Mouse (Mus musculus) MEL (cell line): Measurements from ENCODE around the gene Tcap. TPM values are rescaled to one million over a fixed set of nuclear protein-coding genes. Genes with fewer than 3 reads are reported as not detected.

Source experiments
- DNase-seq: peaks from one replicate; pipeline ENCODE4 v3.0.0; 2011; ENCODE audit warnings: low read depth, low spot score
- H3K27ac ChIP-seq: 2 replicates; pipeline ENCODE4 v1.5.1; 2012; ENCODE audit warnings: low read depth, mild to moderate bottlenecking, control low read depth, low read length, moderate library complexity; ENCODE audit not compliant: control insufficient read depth
- H3K27me3 ChIP-seq, 2 experiments: fragments of 150-350 bp in 1 of 2; sonication (generic) in 1 of 2; 2 replicates each; pipeline ENCODE4 v1.6.1; 2012; ENCODE audit warnings: low read length in 2 of 2, mild to moderate bottlenecking in 2 of 2, improper control_type of control experiment in 1 of 2, moderate library complexity in 1 of 2; ENCODE audit not compliant: insufficient read depth in 2 of 2, control insufficient read depth in 1 of 2
- H3K36me3 ChIP-seq, 2 experiments: 2 replicates each; pipeline ENCODE4 v1.6.1; 2012 to 2014; ENCODE audit warnings: low read length in 2 of 2, improper control_type of control experiment in 1 of 2, inconsistent platforms in 1 of 2, mild to moderate bottlenecking in 1 of 2; ENCODE audit not compliant: insufficient read depth in 2 of 2, control insufficient read depth in 1 of 2
- H3K4me1 ChIP-seq, 2 experiments: fragments of 150-350 bp in 1 of 2; sonication (generic) in 1 of 2; 2 replicates each; pipeline ENCODE4 v1.6.1; 2012; ENCODE audit warnings: low read length in 2 of 2, improper control_type of control experiment in 1 of 2, mild to moderate bottlenecking in 1 of 2; ENCODE audit not compliant: insufficient read depth in 2 of 2, control insufficient read depth in 1 of 2
- H3K4me3 ChIP-seq, 2 experiments: fragments of 150-350 bp in 1 of 2; sonication (generic) in 1 of 2; 2 replicates each; pipeline ENCODE4 v1.5.1; 2012; ENCODE audit warnings: low read depth in 2 of 2, low read length in 2 of 2, mild to moderate bottlenecking in 2 of 2, moderate library complexity in 2 of 2, control low read depth in 1 of 2, improper control_type of control experiment in 1 of 2; ENCODE audit not compliant: control insufficient read depth in 1 of 2, insufficient read depth in 1 of 2
- H3K79me2 ChIP-seq: 2 replicates; pipeline ENCODE4 v1.6.1; 2012; ENCODE audit warnings: mild to moderate bottlenecking, low read length, moderate library complexity; ENCODE audit not compliant: control insufficient read depth, poor library complexity, insufficient read depth
- H3K9ac ChIP-seq: 2 replicates; pipeline ENCODE4 v1.6.1; 2012; ENCODE audit warnings: low read depth, mild to moderate bottlenecking, control low read depth, low read length, moderate library complexity; ENCODE audit not compliant: control insufficient read depth, poor library complexity, severe bottlenecking
- H3K9me3 ChIP-seq: fragments of 150-350 bp; sonication (generic); replicated peaks from 2 replicates; pipeline ENCODE4 v1.6.1; 2012; ENCODE audit warnings: mild to moderate bottlenecking, low read length, improper control_type of control experiment, moderate library complexity; ENCODE audit not compliant: insufficient read depth
- CHD1 ChIP-seq: IDR thresholded peaks from 2 replicates; pipeline ENCODE4 v1.6.1; 2012; ENCODE audit warnings: low read depth, mild to moderate bottlenecking, inconsistent platforms, low read length, improper control_type of control experiment
- CHD2 ChIP-seq: IDR thresholded peaks from 2 replicates; pipeline ENCODE4 v1.6.1; 2011; ENCODE audit warnings: low read length, improper control_type of control experiment
- GATA1 ChIP-seq: IDR thresholded peaks from 2 replicates; pipeline ENCODE4 v1.6.1; 2011; ENCODE audit warnings: low read depth, low read length, improper control_type of control experiment
- HCFC1 ChIP-seq: IDR thresholded peaks from 2 replicates; pipeline ENCODE4 v1.6.1; 2012; ENCODE audit warnings: low read depth, mild to moderate bottlenecking, inconsistent platforms, low read length, improper control_type of control experiment, moderate library complexity
- MXI1 ChIP-seq: IDR thresholded peaks from 2 replicates; pipeline ENCODE4 v1.6.1; 2011; ENCODE audit warnings: mild to moderate bottlenecking, low read depth, low read length, improper control_type of control experiment
- MYC ChIP-seq: IDR thresholded peaks from 2 replicates; pipeline ENCODE4 v1.6.1; 2011; ENCODE audit warnings: low read depth, mild to moderate bottlenecking, low read length, improper control_type of control experiment, moderate library complexity
- NRF1 ChIP-seq: IDR thresholded peaks from 2 replicates; pipeline ENCODE4 v1.6.1; 2014; ENCODE audit warnings: low read depth, mild to moderate bottlenecking, inconsistent platforms, low read length, improper control_type of control experiment, moderate library complexity; ENCODE audit not compliant: poor library complexity, insufficient read depth, severe bottlenecking
- POLR2AphosphoS5 ChIP-seq: IDR thresholded peaks from 2 replicates; pipeline ENCODE4 v1.6.1; 2012; ENCODE audit warnings: low read depth, borderline replicate concordance, mild to moderate bottlenecking, inconsistent platforms, low read length, moderate library complexity, mixed read lengths
- SIN3A ChIP-seq: IDR thresholded peaks from 2 replicates; pipeline ENCODE4 v1.6.1; 2012; ENCODE audit warnings: low read length, improper control_type of control experiment, inconsistent platforms
- TBP ChIP-seq: IDR thresholded peaks from 2 replicates; pipeline ENCODE4 v1.8.0; 2011; ENCODE audit warnings: low read depth, low read length, improper control_type of control experiment
- TCF12 ChIP-seq: IDR thresholded peaks from 2 replicates; pipeline ENCODE4 v1.6.1; 2014; ENCODE audit warnings: low read depth, mild to moderate bottlenecking, inconsistent platforms, low read length, improper control_type of control experiment, moderate library complexity
- polyA plus RNA-seq, 2 experiments: library from polyadenylated mRNA; stranded (reverse) in 1 of 2; unstranded in 1 of 2; fragments of >175 nt in 1 of 2; fragments of >200 nt in 1 of 2; gene quantifications; 2 replicates each; pipeline versions ENCODE4 v1.2.1 to v1.2.4; 2012; ENCODE audit warnings: low replicate concordance in 2 of 2, low read depth in 1 of 2; ENCODE audit not compliant: insufficient read length in 2 of 2, insufficient read depth in 1 of 2, missing spikeins in 1 of 2
- total RNA-seq: library from RNA; depleted of rRNA; stranded (reverse); fragments of 300-350 nt; gene quantifications from 2 replicates; pipeline ENCODE4 v1.2.3, GENCODE M21; 2012

The Tcap gene
- total and polyA plus RNA-seq, 3 experiments = 0.07 TPM; not detected in 2

DNA sequence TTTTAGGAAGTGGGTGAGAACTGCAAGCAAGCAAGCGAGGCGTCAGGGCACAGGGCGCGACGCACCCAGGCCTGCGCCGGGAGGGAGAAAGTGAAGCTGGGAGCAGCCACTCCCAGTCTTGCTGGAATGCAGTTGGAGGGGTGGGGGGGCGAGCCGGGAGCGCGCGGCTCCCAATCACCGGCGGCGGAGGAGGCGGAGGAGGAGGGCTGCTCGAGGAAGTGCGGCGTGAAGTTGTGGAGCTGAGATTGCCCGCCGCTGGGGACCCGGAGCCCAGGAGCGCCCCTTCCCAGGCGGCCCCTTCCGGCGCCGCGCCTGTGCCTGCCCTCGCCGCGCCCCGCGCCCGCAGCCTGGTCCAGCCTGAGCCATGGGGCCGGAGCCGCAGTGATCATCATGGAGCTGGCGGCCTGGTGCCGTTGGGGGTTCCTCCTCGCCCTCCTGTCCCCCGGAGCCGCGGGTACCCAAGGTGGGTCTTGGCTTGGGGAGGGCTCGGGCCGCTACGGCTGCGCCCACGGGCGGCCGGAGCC, 28.7 kb downstream of the Tcap start, which contains the start of gene Erbb2:
Erbb2 (plus strand) TSS at position 198 of the 524 bp plus-strand sequence.
- Histone ChIP-seq H3K9ac (no peak within 1 kb of the TSS), H3K27ac (no peak within 1 kb of the TSS), H3K79me2 (no peaks in the 10 kb centered on the region), H3K36me3 (no peaks in the 10 kb centered on the region), H3K9me3 (no peaks in the 10 kb centered on the region), H3K4me3 (no peak within 1 kb of the TSS), H3K4me1 (peaks cover 0 to 4% of the 10 kb centered on the region in 2 experiments; a peak in 2 of 4 replicates), H3K27me3 (peaks cover 8 to 12% of the 10 kb centered on the region in 2 experiments)
- no peak for DNase-seq
- TF ChIP-seq MYC = no peak
- TF ChIP-seq CHD2 = no peak
- no peak for TF ChIP-seq POLR2AphosphoS5
- no peak for TF ChIP-seq GATA1
- no peak for TF ChIP-seq HCFC1
- TF ChIP-seq MXI1 = no peak
- no peak for TF ChIP-seq SIN3A
- no peak for TF ChIP-seq TCF12

GRCm38 (mm10) chr11:98412797-98413301, 29.2 kb downstream of the Tcap start:
- no peak for DNase-seq
- H3K9me3 ChIP-seq = no peaks in the 10 kb centered on the region
- peaks cover 0 to 7% of the 10 kb centered on the region in 2 experiments; a peak in 2 of 4 replicates for H3K4me1 ChIP-seq
- no peak overlapping the region for H3K9ac ChIP-seq
- no peaks in the 10 kb centered on the region for H3K79me2 ChIP-seq
- H3K36me3 ChIP-seq = no peaks in the 10 kb centered on the region
- no peak overlapping the region for H3K27ac ChIP-seq
- H3K4me3 ChIP-seq = no peak overlapping the region
- no peak for TF ChIP-seq CHD1
- no peak for TF ChIP-seq NRF1
- peaks cover 8% of the 10 kb centered on the region in 2 experiments for H3K27me3 ChIP-seq

DNA sequence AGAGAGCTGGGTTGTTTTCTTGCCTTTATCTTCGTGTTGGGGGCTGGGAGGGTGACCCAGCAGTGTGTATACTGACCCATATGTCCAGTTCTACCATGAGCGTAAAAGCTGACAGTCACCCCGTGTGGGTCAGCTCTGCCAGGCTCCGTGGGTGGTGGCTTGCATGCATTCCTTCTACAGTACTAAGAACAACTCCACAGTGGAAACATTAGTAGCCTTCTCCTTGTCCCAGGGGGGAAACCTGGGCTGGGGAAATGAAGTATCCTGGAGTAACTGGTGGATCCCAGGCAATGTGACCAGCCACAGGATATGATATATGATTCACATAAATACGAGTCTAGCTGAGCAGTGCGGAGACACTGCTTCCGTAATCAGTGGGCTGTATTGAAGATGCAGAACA, 30.1 kb downstream of the Tcap start:
- Histone ChIP-seq H3K79me2 (no peaks in the 10 kb centered on the region), H3K27ac (no peak overlapping the region), H3K4me1 (peaks cover 0 to 7% of the 10 kb centered on the region in 2 experiments; a peak in 2 of 4 replicates), H3K4me3 (no peak overlapping the region), H3K27me3 (peaks cover 8% of the 10 kb centered on the region in 2 experiments), H3K9me3 (no peaks in the 10 kb centered on the region), H3K36me3 (no peaks in the 10 kb centered on the region), H3K9ac (no peak overlapping the region)
- no peak for DNase-seq
- TF ChIP-seq SIN3A (no peak), TBP (no peak)
